Mouse (Mus musculus) lung, adult 2 months (tissue): ENCODE results near the gene Ern1.

Experiments
- CTCF ChIP-seq: fragments of 200-500 bp; IDR thresholded peaks from 2 replicates; pipeline ENCODE4 v1.5.1; 2011; ENCODE audit warnings: mild to moderate bottlenecking, low read length, control low read depth; ENCODE audit not compliant: insufficient read depth
- POLR2A ChIP-seq: fragments of 200-500 bp; IDR thresholded peaks from 2 replicates; pipeline ENCODE4 v1.6.1; 2011; ENCODE audit warnings: low read depth, mild to moderate bottlenecking, control low read depth, low read length, borderline replicate concordance; ENCODE audit errors: extremely low read depth

- TF ChIP-seq CTCF (peak; percentile 93), POLR2A (no peak)
Measured at GRCm38 (mm10) chr11:106366316-106366715, 121.3 kb downstream of the Ern1 start.
